Mouse (Mus musculus) testis, postnatal 10 days (tissue): Measurements from ENCODE around the gene Copg2.

Source experiments
- DNase-seq: peaks from one replicate; pipeline ENCODE4 v3.0.0; 2021; ENCODE audit warnings: low spot score

Gene Copg2

DNA sequence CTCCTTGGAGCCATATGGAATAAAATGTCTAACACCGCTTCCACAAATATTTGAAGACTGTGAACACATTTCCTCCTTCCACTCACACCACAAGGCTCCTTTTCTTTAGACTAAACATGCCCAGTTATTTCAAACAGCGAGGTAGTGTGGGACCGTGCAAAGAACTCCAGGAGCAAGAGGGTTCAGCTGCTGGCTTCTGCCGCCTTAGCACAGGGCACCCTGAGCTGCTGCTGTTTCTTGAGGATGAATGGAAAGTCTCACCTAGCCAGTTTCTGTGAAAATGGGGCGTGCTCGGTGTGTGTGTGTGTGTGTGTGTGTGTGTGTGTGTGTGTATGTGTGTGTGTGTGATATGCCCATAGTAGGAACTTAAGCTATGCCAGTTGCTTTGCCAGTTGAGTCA lies 162.1 kb downstream of the Copg2 start:
- DNase-seq: no peak

DNA sequence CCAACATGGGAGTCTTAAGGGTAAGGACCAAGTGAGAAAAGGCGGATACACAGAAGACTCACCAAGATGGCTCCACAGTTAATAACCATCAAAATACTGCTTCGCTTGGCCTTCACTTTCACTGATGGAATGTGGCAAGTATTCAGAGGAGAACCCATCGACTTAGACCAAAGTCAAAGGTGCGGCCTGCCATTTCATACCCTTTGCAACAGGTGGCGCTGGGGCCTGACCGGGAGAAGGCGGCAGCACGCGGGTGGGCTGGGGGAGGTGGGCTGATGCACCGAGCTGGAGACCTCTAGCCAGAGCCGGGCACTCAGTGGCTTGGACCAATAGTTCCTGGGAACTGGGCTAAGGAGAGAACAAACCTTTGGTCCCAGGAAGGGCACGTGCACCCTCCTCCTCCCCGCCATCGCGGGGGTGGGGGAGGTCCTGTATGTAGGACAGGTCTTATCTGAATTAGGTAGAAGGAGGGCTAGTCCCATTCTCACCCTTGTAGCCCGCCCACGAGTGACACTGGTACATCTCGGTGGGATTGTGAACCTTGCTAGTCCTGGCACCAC lies 163.9 kb downstream of the Copg2 start:
- no peak for DNase-seq

DNA sequence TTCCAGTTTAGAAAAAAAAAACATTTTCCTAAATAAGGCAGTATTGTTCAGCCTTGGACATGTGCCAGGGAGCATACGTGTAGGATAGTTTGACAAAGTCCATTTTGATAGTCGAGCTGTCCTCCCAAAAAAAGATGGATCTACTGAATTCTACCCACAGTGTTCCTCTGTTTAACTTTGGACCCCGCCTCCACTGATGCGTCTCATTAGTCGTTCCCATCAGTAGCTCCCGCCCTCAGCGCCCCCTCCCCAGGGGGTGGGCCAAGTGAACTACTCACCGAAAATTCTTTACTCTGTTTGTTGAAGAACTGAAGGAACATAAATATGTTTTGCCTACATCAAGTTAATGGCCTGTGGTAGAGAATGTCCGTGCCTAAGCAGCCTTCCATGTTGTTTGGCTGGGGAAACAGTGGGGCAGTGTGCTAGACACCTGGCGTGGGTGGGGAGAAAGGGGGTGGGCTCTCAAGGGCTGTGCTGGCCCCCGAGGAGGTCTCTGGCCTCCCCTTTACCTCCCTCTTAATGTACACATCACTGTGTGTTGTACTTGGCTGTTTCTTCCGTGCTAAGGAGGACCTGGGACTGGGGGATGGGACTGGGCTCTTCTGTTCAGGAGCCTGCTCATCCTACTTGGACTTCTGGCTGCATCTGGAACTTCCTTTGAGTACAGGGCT lies 166.2 kb downstream of the Copg2 start:
- peak; percentile 54 for DNase-seq

- no peak for DNase-seq
These were observed 173.3 kb downstream of the Copg2 start, which contains the start of gene Mest for GRCm38 (mm10) chr6:30723331-30723730. TSS of gene Mest (plus strand) at chr6:30723547.

DNA sequence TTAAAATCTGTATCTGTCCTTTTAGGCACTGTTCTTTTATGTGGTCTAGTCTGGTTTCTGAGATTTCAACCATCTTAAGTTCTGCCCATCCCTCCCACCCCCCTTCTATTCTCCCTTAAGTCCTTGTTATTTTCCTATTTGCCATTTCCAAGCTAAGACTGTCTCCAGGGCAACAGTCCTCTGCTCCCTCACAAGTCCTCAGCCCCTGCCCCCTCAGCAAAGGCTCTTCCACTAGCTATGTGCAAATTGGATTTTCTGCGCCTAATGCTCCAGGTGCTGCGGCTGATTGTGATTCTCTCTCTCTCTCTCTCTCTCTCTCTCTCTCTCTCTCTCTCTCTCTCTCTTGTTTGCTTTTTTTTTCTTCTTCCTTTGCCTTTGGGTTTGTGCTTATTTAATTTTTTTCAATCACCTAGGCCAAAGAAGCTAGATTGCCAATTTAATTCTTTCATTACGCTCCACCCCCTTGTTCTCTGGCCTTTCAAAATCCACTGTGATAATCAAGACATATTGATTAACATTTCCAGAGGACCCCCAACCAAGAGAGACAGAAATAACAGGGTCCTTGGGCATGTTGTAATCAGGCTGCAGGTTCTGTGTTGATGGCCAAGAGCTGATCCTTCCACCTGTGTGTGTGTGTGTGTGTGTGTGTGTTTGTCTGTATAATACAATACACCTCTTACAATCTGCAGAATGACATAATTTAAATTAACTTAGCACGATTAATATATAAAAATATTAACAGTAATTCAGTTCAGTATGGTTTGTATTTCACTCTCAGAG lies 174.0 kb downstream of the Copg2 start:
- DNase-seq: no peak

GRCm38 (mm10) chr6:30716796-30717195 lies 179.8 kb downstream of the Copg2 start:
- peak; percentile 34 for DNase-seq

- DNase-seq: no peak
These were observed 181.6 kb downstream of the Copg2 start for GRCm38 (mm10) chr6:30714891-30715471.

DNA sequence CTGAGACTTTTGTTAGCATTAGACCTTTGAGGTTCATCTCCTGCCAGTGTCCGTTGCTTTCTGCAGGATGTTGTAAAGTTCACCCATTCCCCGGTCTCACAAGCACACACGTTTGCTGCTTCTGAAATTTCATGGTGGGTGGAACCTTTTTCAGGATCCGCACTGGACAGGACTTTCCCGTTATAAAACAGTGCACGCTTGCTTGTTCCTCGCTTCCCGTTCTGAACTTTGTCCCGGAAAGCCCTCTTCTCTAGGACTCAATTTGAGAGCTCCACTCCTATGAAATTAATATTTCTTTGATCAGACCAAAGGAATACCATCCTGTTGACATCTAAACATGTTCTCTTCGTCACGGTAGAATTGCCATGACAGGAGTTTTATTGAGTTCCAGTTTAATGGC lies 182.7 kb downstream of the Copg2 start:
- no peak for DNase-seq

DNA sequence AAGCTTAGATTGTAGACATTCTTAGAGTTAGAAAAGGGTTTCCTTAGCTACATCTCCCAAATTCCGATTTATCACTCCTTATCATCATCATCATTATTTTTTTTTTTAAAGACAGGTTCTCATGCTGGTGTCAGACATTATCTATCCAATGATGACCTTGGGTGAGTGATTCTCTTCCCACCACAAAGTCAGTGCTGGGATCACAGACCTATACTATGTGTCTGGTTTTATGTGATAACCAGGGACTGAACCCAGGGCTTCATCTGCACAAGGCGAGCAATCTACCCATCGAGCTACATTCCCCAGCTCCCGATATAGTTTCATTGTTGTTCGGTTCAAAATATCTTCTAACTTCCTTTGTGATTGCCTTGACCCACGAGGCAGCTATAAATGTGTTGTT lies 183.1 kb downstream of the Copg2 start:
- DNase-seq: no peak

GRCm38 (mm10) chr6:30712484-30712883 lies 184.1 kb downstream of the Copg2 start:
- DNase-seq: no peak

GRCm38 (mm10) chr6:30711365-30711763 lies 185.2 kb downstream of the Copg2 start:
- DNase-seq: no peak

DNA sequence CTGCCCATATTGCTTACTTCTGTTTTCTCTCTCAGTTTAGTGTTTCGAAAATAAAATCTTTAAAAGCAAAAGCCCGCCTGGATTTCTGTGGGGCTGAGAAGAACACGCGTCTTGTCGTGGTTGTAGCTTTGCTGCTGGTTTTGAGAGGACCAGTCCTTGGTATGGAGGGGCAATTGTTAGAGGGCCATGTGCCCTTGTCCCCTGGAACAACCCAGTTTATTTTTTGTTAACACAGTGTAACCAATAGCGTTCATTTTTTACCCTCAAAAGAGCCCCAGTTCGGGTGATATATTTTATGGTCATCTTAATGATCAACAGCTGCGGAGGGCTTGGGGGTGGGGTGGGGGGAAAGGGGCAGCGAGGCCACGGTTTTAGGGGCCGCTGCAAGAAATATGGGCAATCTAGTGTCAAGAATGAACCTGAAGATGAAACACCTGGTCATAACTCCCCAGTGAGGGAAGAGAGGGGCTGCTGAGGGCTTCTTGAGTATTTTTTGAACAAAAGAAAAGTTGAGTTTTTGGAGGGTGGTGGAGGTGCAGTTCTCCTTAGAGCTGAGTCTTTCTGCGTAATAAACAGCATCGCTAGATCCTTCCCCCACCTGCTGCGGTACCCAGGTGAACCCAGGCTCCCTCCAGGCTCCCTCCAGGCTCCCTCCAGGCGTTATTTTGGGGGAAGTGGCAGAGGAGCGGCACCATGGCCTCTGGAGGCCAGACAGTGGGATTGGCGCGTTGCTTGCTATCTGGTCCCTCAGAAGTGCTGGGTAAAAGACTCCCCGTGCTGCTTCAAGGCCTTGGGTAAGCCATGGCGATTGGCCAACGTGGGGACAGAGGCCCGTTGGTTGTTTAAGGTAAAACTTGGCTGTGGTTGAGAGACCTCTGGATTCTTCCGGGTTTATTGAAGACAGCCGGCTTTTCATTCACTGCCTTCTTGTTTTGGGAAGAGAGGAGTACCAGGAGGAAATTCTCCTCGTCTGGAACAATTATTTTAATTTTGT lies 185.9 kb downstream of the Copg2 start:
- DNase-seq: peak; percentile 64

DNA sequence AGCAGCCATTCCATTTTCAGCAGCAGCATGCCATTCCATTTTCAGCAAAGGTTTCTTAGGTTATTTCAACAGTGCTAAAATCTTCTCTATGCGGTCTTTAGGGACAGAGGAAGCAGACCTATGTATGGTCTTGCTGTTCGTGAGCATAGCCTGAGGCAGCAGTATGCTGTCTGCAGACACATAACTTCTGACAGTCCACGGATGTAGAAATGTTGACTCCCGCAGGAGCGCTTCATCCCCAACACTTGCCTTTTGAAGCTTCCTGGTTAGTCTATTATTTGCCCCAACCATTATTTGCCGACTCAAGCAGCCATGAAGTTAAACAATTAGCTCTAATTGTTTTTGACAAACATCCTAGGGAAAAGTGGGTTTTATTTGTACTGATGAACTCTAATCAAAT lies 187.5 kb downstream of the Copg2 start:
- no peak for DNase-seq

- DNase-seq: no peak
These were observed 192.5 kb downstream of the Copg2 start for GRCm38 (mm10) chr6:30703977-30704602.

- no peak for DNase-seq
These were observed 193.1 kb downstream of the Copg2 start for GRCm38 (mm10) chr6:30703476-30703875.

GRCm38 (mm10) chr6:30702881-30703280 lies 193.7 kb downstream of the Copg2 start:
- DNase-seq: no peak

DNA sequence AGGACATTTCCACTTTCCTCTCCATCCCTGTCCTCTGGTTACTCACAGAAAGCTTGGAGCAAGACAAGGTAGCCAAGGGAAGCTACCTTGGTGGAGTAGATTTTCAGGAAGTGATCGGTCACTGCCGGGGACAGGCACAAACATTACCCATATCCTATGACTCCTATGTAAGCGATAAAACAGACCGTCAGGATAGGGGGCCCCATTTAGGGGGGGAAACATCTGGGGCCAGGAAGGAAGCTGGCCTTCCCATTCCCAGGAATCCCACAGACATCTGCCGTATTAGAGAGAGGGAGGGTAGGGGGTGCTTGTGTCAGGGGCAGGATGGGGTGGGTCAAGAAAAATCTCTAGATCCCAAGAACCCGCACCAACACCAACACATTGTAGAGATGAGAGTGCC lies 196.4 kb downstream of the Copg2 start:
- DNase-seq: no peak

- no peak for DNase-seq
These were observed 198.6 kb downstream of the Copg2 start for GRCm38 (mm10) chr6:30698036-30698435.
